Mouse (Mus musculus): ENCODE data around the gene Tshz2.
A peak's percentile ranks its signal among the peaks of the same experiment; 100 is the strongest.

The Tshz2 gene

GRCm38 (mm10) chr2:169633491-169634289 lies 877 bp downstream of the Tshz2 start:
- peak; percentile 39 for DNase-seq

GRCm38 (mm10) chr2:169634619-169635382 lies 2.0 kb downstream of the Tshz2 start:
- DNase-seq = peak; percentile 8

GRCm38 (mm10) chr2:169635428-169635827 lies 2.6 kb downstream of the Tshz2 start:
- peak; percentile 8 for DNase-seq

GRCm38 (mm10) chr2:169636414-169636813 lies 3.6 kb downstream of the Tshz2 start:
- DNase-seq = peak; percentile 6

GRCm38 (mm10) chr2:169641547-169641946 lies 8.7 kb downstream of the Tshz2 start:
- DNase-seq = no peak

GRCm38 (mm10) chr2:169642420-169642819 lies 9.6 kb downstream of the Tshz2 start:
- no peak for DNase-seq

GRCm38 (mm10) chr2:169647091-169647490 lies 14.3 kb downstream of the Tshz2 start:
- DNase-seq = no peak

GRCm38 (mm10) chr2:169649262-169649885 lies 16.6 kb downstream of the Tshz2 start:
- no peak for DNase-seq

GRCm38 (mm10) chr2:169653282-169653681 lies 20.5 kb downstream of the Tshz2 start:
- no peak for DNase-seq

- no peak for DNase-seq
Observed at GRCm38 (mm10) chr2:169663792-169664191, 31.0 kb downstream of the Tshz2 start.

- no peak for DNase-seq
Observed at GRCm38 (mm10) chr2:169671264-169671663, 38.5 kb downstream of the Tshz2 start.

- DNase-seq = no peak
Observed at GRCm38 (mm10) chr2:169673786-169674185, 41.0 kb downstream of the Tshz2 start.

- DNase-seq = no peak
Observed at GRCm38 (mm10) chr2:169674209-169674608, 41.4 kb downstream of the Tshz2 start.

GRCm38 (mm10) chr2:169679264-169679663 lies 46.5 kb downstream of the Tshz2 start:
- no peak for DNase-seq

- no peak for DNase-seq
Observed at GRCm38 (mm10) chr2:169679951-169680350, 47.1 kb downstream of the Tshz2 start.

- DNase-seq = no peak
Observed at GRCm38 (mm10) chr2:169685260-169685659, 52.4 kb downstream of the Tshz2 start.

GRCm38 (mm10) chr2:169685747-169686146 lies 52.9 kb downstream of the Tshz2 start:
- DNase-seq = no peak

- no peak for DNase-seq
Observed at GRCm38 (mm10) chr2:169686697-169687430, 54.1 kb downstream of the Tshz2 start.

- DNase-seq = no peak
Observed at GRCm38 (mm10) chr2:169690054-169690453, 57.2 kb downstream of the Tshz2 start.

- no peak for DNase-seq
Observed at GRCm38 (mm10) chr2:169694494-169694893, 61.7 kb downstream of the Tshz2 start.

- DNase-seq = no peak
Observed at GRCm38 (mm10) chr2:169695025-169695424, 62.2 kb downstream of the Tshz2 start.

- DNase-seq = no peak
Observed at GRCm38 (mm10) chr2:169699141-169699540, 66.3 kb downstream of the Tshz2 start.
